9 mouse cellular contexts compared by ENCODE assay signal in the genomic region with DNA sequence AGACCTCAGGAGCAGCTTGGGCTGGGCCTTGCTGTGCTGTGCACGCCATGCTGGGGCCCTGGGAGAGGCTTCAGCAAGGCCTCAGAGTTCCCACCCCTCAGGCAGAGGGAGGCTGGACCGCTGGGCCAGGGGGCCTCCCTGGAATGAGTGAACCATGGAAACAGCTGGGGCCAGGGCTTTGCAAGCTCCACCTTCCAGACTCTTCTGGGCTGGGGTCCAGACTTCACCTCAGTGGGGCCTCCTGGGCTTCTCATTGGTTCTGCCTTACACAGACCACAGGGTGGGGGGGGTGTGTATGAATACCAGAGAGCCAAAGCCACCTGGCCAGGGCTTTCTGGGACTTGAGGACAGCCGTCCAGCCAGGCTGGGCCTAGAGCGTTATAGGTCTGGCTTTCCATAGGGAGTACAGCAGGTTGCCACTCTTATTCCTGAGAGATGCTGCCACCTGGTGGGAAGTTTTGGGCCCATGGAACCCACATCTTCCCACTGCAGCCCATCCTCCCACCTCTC. TPM values are rescaled to one million over a fixed set of nuclear protein-coding genes. Genes with fewer than 3 reads are reported as not detected.
DNase-seq lines count a peak whose midpoint lies in the region; ATAC-seq and TF ChIP-seq lines count a peak whose summit lies in the region.
"Had no signal": no experiment of that assay in that cellular context is flagged by ENCODE, and none has a peak within 500 bp of the region (broad histone marks: within the 10 kb centered on the region; RNA-seq: fewer than 3 reads in every experiment).

No protein-coding gene starts in this region.

- dilution Hi-C loops in CH12.LX (cut with MboI; ENCODE audit: extremely low pct_ligation_motif_present, extremely low pct_unique_long_range_greater_than_20kb, low sequenced_read_pairs) = no loop called here

- no peak overlapping the region for H3K4me2 ChIP-seq in CH12.LX (ENCODE audit: insufficient read depth, low read depth, poor library complexity, severe bottlenecking)
- H3K4me2 ChIP-seq in intestine, embryonic 14.5 days (ENCODE audit: low read length) = peak overlapping the region; percentile 55
- H3K4me2 ChIP-seq in liver, embryonic 12.5 days = no peak overlapping the region

- H3K4me3 ChIP-seq in CH12.LX (replicated peaks in 1 of 3; ENCODE audit: low read depth in 2 of 3, low read length in 2 of 3, poor library complexity in 1 of 3) = no peak overlapping the region
- no peak overlapping the region for H3K4me3 ChIP-seq in forebrain, embryonic 10.5 days
- H3K4me3 ChIP-seq in intestine, embryonic 14.5 days (ENCODE audit: low read depth, low read length) = peak overlapping the region; percentile 23; the same call in 1 of the 2 replicates
- H3K4me3 ChIP-seq in liver, embryonic 12.5 days = no peak overlapping the region

- peaks cover 7 to 27% of the 10 kb centered on the region in 2 experiments for H3K4me1 ChIP-seq in CH12.LX (ENCODE audit: control insufficient read depth in 1 of 2, insufficient read depth in 2 of 2)
- H3K4me1 ChIP-seq in forebrain, embryonic 10.5 days = peaks cover 8% of the 10 kb centered on the region
- 0 out of 2 replicates have a peak, but pooled peaks cover 2% of the 10 kb centered on the region for H3K4me1 ChIP-seq in intestine, embryonic 14.5 days (replicated peaks; ENCODE audit: control insufficient read depth, insufficient read depth, low read length)
- H3K4me1 ChIP-seq in liver, embryonic 12.5 days = peaks cover 4% of the 10 kb centered on the region

- H3K79me2 ChIP-seq in CH12.LX (replicated peaks; ENCODE audit: control insufficient read depth, extremely low read depth, insufficient read depth, poor library complexity, severe bottlenecking) = no peaks in the 10 kb centered on the region

- TF ChIP-seq EP300 in CH12.LX (IDR thresholded peaks at IDR 0.05; ENCODE audit: low read length) = no peak

- in situ Hi-C loops in CH12.LX (cut with MboI; ENCODE audit: low pct_ligation_motif_present, low pct_unique_long_range_greater_than_20kb, low sequenced_read_pairs) = no loop called here

- no peaks in the 10 kb centered on the region for H3K9me3 ChIP-seq in CH12.LX (replicated peaks; ENCODE audit: low read length)
- no peaks in the 10 kb centered on the region for H3K9me3 ChIP-seq in forebrain, embryonic 10.5 days
- no peaks in the 10 kb centered on the region for H3K9me3 ChIP-seq in intestine, embryonic 14.5 days (ENCODE audit: control insufficient read depth, low read length)
- no peaks in the 10 kb centered on the region for H3K9me3 ChIP-seq in liver, embryonic 12.5 days (replicated peaks)

- peak; percentile 57 to 65 for DNase-seq in cerebellum, postnatal 10 days
- DNase-seq in cerebellum, adult 9-10 months = no peak
- no peak for DNase-seq in CH12.LX (ENCODE audit: extremely low read depth)
- peak; percentile 36 for DNase-seq in forebrain, embryonic 10.5 days (ENCODE audit: extremely low spot score, low spot score)
- DNase-seq in intestine, embryonic 14.5 days (ENCODE audit: low spot score) = peak; percentile 86
- peak; percentile 56 for DNase-seq in ovary, postnatal 14 days (ENCODE audit: low spot score)
- no peak for DNase-seq in c-Kit-positive CD71-positive TER-119-positive erythroid progenitor cells, embryonic 14.5 days (ENCODE audit: low spot score)

- peaks cover 20% of the 10 kb centered on the region for H3K27me3 ChIP-seq in CH12.LX (replicated peaks)
- H3K27me3 ChIP-seq in forebrain, embryonic 10.5 days (ENCODE audit: poor library complexity, severe bottlenecking) = peaks cover 12% of the 10 kb centered on the region; the same call in 1 of the 2 replicates
- H3K27me3 ChIP-seq in intestine, embryonic 14.5 days (replicated peaks; ENCODE audit: control insufficient read depth, insufficient read depth, low read length) = no peaks in the 10 kb centered on the region
- H3K27me3 ChIP-seq in liver, embryonic 12.5 days (replicated peaks) = peaks cover 47% of the 10 kb centered on the region

- TF ChIP-seq CTCF in CH12.LX (conservative IDR thresholded peaks at IDR 0.05 in 1 of 2, IDR thresholded peaks at IDR 0.05 in 1 of 2; ENCODE audit: low read depth in 2 of 2, low read length in 2 of 2) = peak in 1 of 2 experiments; percentile 63; a peak in 2 of 4 replicates

- ATAC-seq in intestine, embryonic 14.5 days (replicated peaks; ENCODE audit: low FRiP score, low TSS enrichment, low read depth) = peak; percentile 88
- ATAC-seq in liver, embryonic 12.5 days = peak; percentile 21; the same call in 1 of the 2 replicates

- peak; percentile 57 for TF ChIP-seq RAD21 in CH12.LX (IDR thresholded peaks at IDR 0.05; ENCODE audit: low read depth, low read length)

- no peak for TF ChIP-seq POLR2A in CH12.LX (IDR thresholded peaks at IDR 0.05; ENCODE audit: low read depth, low read length)

- no peak overlapping the region for H3K27ac ChIP-seq in CH12.LX (ENCODE audit: insufficient read depth, low read depth)
- peak overlapping the region; percentile 53; the same call in 1 of the 2 replicates for H3K27ac ChIP-seq in forebrain, embryonic 10.5 days
- peak overlapping the region; percentile 87 for H3K27ac ChIP-seq in intestine, embryonic 14.5 days (ENCODE audit: low read depth)
- no peak overlapping the region for H3K27ac ChIP-seq in liver, embryonic 12.5 days

- H3K36me3 ChIP-seq in CH12.LX (replicated peaks in 1 of 2; ENCODE audit: control insufficient read depth in 1 of 2, insufficient read depth in 1 of 2, low read length in 1 of 2) = no peaks in the 10 kb centered on the region
- H3K36me3 ChIP-seq in forebrain, embryonic 10.5 days (replicated peaks) = no peaks in the 10 kb centered on the region
- H3K36me3 ChIP-seq in intestine, embryonic 14.5 days (ENCODE audit: control insufficient read depth, insufficient read depth, low read length) = peaks cover 11% of the 10 kb centered on the region; the same call in 1 of the 2 replicates
- no peaks in the 10 kb centered on the region for H3K36me3 ChIP-seq in liver, embryonic 12.5 days

- H3K9ac ChIP-seq in CH12.LX (ENCODE audit: insufficient read depth, low read depth) = no peak overlapping the region
- H3K9ac ChIP-seq in intestine, embryonic 14.5 days (ENCODE audit: low read length) = peak overlapping the region; percentile 39
- no peak overlapping the region for H3K9ac ChIP-seq in liver, embryonic 12.5 days

- WGBS in forebrain, embryonic 10.5 days = 41% methylated on average over 4 of the region's 4 CpGs
- 19% methylated on average over 4 of the region's 4 CpGs for WGBS in intestine, embryonic 14.5 days
- 52% methylated on average over 4 of the region's 4 CpGs for WGBS in liver, embryonic 12.5 days (ENCODE audit: insufficient replicate concordance)

TF ChIP-seq in CH12.LX, 34 proteins besides CTCF, POLR2A, EP300 and RAD21:
- TF ChIP-seq MEF2A (IDR thresholded peaks at IDR 0.05; ENCODE audit: borderline replicate concordance, low read depth, low read length) = no peak
- TF ChIP-seq BHLHE40 (IDR thresholded peaks at IDR 0.05; ENCODE audit: low read depth, low read length) = no peak
- TF ChIP-seq NELFE (IDR thresholded peaks at IDR 0.05; ENCODE audit: low read depth, low read length) = 0 out of 2 replicates have a peak, but pooled peaks have one; percentile 21
- TF ChIP-seq SMC3 (IDR thresholded peaks at IDR 0.05; ENCODE audit: low read depth, low read length) = peak; percentile 50
- TF ChIP-seq ZMIZ1 (IDR thresholded peaks at IDR 0.05; ENCODE audit: low read depth, low read length) = no peak
- TF ChIP-seq SIN3A (IDR thresholded peaks at IDR 0.05; ENCODE audit: low read length) = no peak
- no peak for TF ChIP-seq ETS1 (conservative IDR thresholded peaks at IDR 0.05; ENCODE audit: low read depth, low read length)
- TF ChIP-seq USF1 (IDR thresholded peaks at IDR 0.05; ENCODE audit: low read depth, low read length) = no peak
- no peak for TF ChIP-seq TBP (conservative IDR thresholded peaks at IDR 0.05; ENCODE audit: low read depth, low read length)

RNA-seq across cellular contexts. Expression of a gene that starts 7.3 kb away (rescaled TPM):
- total RNA-seq in CH12.LX (2012; rRNA removed) (1.3 and 1.5 TPM in 2 replicates), CH12.LX (2014; rRNA removed) (1.1 and 1.4 TPM in 2 replicates)
- 1.7 and 3.0 TPM in 2 replicates for polyA plus RNA-seq in CH12.LX (2012; ENCODE audit: insufficient read length, low read depth)
- 0.36 and 0.90 TPM in 2 replicates for polyA plus RNA-seq in forebrain, embryonic 10.5 days (2016; fragmentation: Nextera tagmentation; extraction: Ambion mirVana)
- 14.1 and 17.8 TPM in 2 replicates for polyA plus RNA-seq in intestine, embryonic 14.5 days (2014; fragmentation: Nextera tagmentation; extraction: Ambion mirVana)
- 1.3 and 1.6 TPM in 2 replicates for polyA plus RNA-seq in liver, embryonic 12.5 days (2016; fragmentation: Nextera tagmentation; extraction: Ambion mirVana)

RNA-seq across cellular contexts. Expression of a gene that starts 18.1 kb away (rescaled TPM):
- total RNA-seq in CH12.LX (2012; rRNA removed) (49.8 and 58.7 TPM in 2 replicates), CH12.LX (2014; rRNA removed) (47.3 and 55.1 TPM in 2 replicates)
- 44.1 and 49.6 TPM in 2 replicates for polyA plus RNA-seq in CH12.LX (2012; ENCODE audit: insufficient read length, low read depth)
- polyA plus RNA-seq in forebrain, embryonic 10.5 days (2016; fragmentation: Nextera tagmentation; extraction: Ambion mirVana) = 131 and 132 TPM in 2 replicates
- 59.1 and 60.3 TPM in 2 replicates for polyA plus RNA-seq in intestine, embryonic 14.5 days (2014; fragmentation: Nextera tagmentation; extraction: Ambion mirVana)
- 50.2 and 50.5 TPM in 2 replicates for polyA plus RNA-seq in liver, embryonic 12.5 days (2016; fragmentation: Nextera tagmentation; extraction: Ambion mirVana)

RNA-seq across cellular contexts. Expression of a gene that starts 19.0 kb away (rescaled TPM):
- total RNA-seq in CH12.LX (2012; rRNA removed) = not detected in 2 replicates
- total RNA-seq in CH12.LX (2014; rRNA removed) = not detected in 2 replicates
- polyA plus RNA-seq in CH12.LX (2012; ENCODE audit: insufficient read length, low read depth) = not detected in 2 replicates
- polyA plus RNA-seq in forebrain, embryonic 10.5 days (2016; fragmentation: Nextera tagmentation; extraction: Ambion mirVana) = 0.92 and 1.3 TPM in 2 replicates
- polyA plus RNA-seq in intestine, embryonic 14.5 days (2014; fragmentation: Nextera tagmentation; extraction: Ambion mirVana) = 2.1 and 5.3 TPM in 2 replicates
- polyA plus RNA-seq in liver, embryonic 12.5 days (2016; fragmentation: Nextera tagmentation; extraction: Ambion mirVana) = 0.21 and 0.61 TPM in 2 replicates
- total RNA-seq: hematopoietic stem cell, adult 5-6 weeks had no signal

RNA-seq across cellular contexts. Expression of a gene that starts 34.6 kb away (rescaled TPM):
- 275 and 327 TPM in 2 replicates for total RNA-seq in CH12.LX (2012; rRNA removed)
- total RNA-seq in CH12.LX (2014; rRNA removed) = 334 and 352 TPM in 2 replicates
- 318 and 325 TPM in 2 replicates for polyA plus RNA-seq in CH12.LX (2012; ENCODE audit: insufficient read length, low read depth)
- polyA plus RNA-seq in forebrain, embryonic 10.5 days (2016; fragmentation: Nextera tagmentation; extraction: Ambion mirVana) = 225 and 250 TPM in 2 replicates
- 457 and 534 TPM in 2 replicates for polyA plus RNA-seq in intestine, embryonic 14.5 days (2014; fragmentation: Nextera tagmentation; extraction: Ambion mirVana)
- 154 TPM in 2 replicates for polyA plus RNA-seq in liver, embryonic 12.5 days (2016; fragmentation: Nextera tagmentation; extraction: Ambion mirVana)

Comparison
In these comparisons a context has a peak if more than half of its experiments do, and no peak if none do; other contexts are left out.
1. DNase-seq: peak in cerebellum, postnatal 10 days (2 of 2), forebrain, embryonic 10.5 days (single experiment), intestine, embryonic 14.5 days (single experiment) and ovary, postnatal 14 days (single experiment); none in cerebellum, adult 9-10 months (single experiment), CH12.LX (single experiment) and c-Kit-positive CD71-positive TER-119-positive erythroid progenitor cells, embryonic 14.5 days (single experiment).
2. H3K27ac ChIP-seq: peak in forebrain, embryonic 10.5 days (single experiment) and intestine, embryonic 14.5 days (single experiment); none in CH12.LX (single experiment) and liver, embryonic 12.5 days (single experiment).